Mouse (Mus musculus) naive thymus-derived CD4-positive, alpha-beta T cell, adult 2 months (primary cell): ENCODE data around the gene Olfr97.

ENCODE experiments used
- DNase-seq: peaks from one replicate; pipeline ENCODE4 v3.0.0-alpha.2; 2011; ENCODE audit warnings: low read depth

The Olfr97 gene

GRCm38 (mm10) chr17:37194782-37195181, 42.3 kb downstream of the Olfr97 start:
- DNase-seq, result no peak

GRCm38 (mm10) chr17:37193656-37194055, 43.5 kb downstream of the Olfr97 start, which contains the start of gene Ubd:
Ubd (plus strand) TSS chr17:37193892.
- no peak for DNase-seq

GRCm38 (mm10) chr17:37193032-37193431, 44.1 kb downstream of the Olfr97 start:
- DNase-seq, result no peak

GRCm38 (mm10) chr17:37190711-37191110, 46.4 kb downstream of the Olfr97 start:
- no peak for DNase-seq

GRCm38 (mm10) chr17:37185474-37185873, 51.7 kb downstream of the Olfr97 start:
- no peak for DNase-seq
